Mouse (Mus musculus) liver, embryonic 16.5 days (tissue): ENCODE data around the gene Gpatch3. TPM values are rescaled to one million over a fixed set of nuclear protein-coding genes. Genes with fewer than 3 reads are reported as not detected.

Experiments used
- ATAC-seq: fragments of 200-750 bp; cut with Nextera tagmentation; 2 replicates; pipeline ENCODE4 v1.8.0; 2017; ENCODE audit warnings: low read depth, mild to moderate bottlenecking, moderate number of reproducible peaks, moderate library complexity
- H3K27ac ChIP-seq: fragments of 300-500 bp; sonication (generic); 2 replicates; pipeline ENCODE4 v1.5.1; 2014; ENCODE audit warnings: mild to moderate bottlenecking, low read length
- H3K27me3 ChIP-seq: fragments of 300-500 bp; sonication (generic); 2 replicates; pipeline ENCODE4 v1.6.1; 2014; ENCODE audit warnings: low read depth, low read length, mixed read lengths; ENCODE audit not compliant: control insufficient read depth, insufficient read depth
- H3K36me3 ChIP-seq: fragments of 300-500 bp; sonication (generic); 2 replicates; pipeline ENCODE4 v1.6.1; 2014; ENCODE audit warnings: mild to moderate bottlenecking; ENCODE audit not compliant: control insufficient read depth, insufficient read depth
- H3K4me1 ChIP-seq: fragments of 300-500 bp; sonication (generic); 2 replicates; pipeline ENCODE4 v1.6.1; 2014; ENCODE audit warnings: low read depth, low read length, mixed read lengths; ENCODE audit not compliant: control insufficient read depth
- H3K4me2 ChIP-seq: fragments of 300-500 bp; sonication (generic); 2 replicates; pipeline ENCODE4 v1.6.1; 2014; ENCODE audit warnings: low read depth, low read length, mixed read lengths
- H3K4me3 ChIP-seq: fragments of 300-500 bp; sonication (generic); 2 replicates; pipeline ENCODE4 v1.5.1; 2014; ENCODE audit warnings: low read depth, mild to moderate bottlenecking, low read length
- H3K9ac ChIP-seq: fragments of 300-500 bp; sonication (generic); 2 replicates; pipeline ENCODE4 v1.6.1; 2014; ENCODE audit warnings: low read depth, low read length
- H3K9me3 ChIP-seq: fragments of 300-500 bp; sonication (generic); replicated peaks from 2 replicates; pipeline ENCODE4 v1.6.1; 2016; ENCODE audit warnings: low read length; ENCODE audit not compliant: control insufficient read depth
- whole genome bisulfite sequencing: fragments of 180-500 bp; shearing (Covaris S2); extraction: QIAGEN DNeasy Blood & Tissue Kit; methylation state at CpG from one replicate; pipeline ENCODE4 v1.1.7; 2014; ENCODE audit not compliant: insufficient replicate concordance; 5-methylcytosine and 5-hydroxymethylcytosine counted together
- polyA plus RNA-seq: library from polyadenylated mRNA; unstranded; fragments of >200 nt; fragmentation: Nextera tagmentation; extraction: Ambion mirVana; gene quantifications from 2 replicates; pipeline ENCODE4 v1.2.1, GENCODE M21; 2015

Gene Gpatch3
- polyA plus RNA-seq, 1 experiment from 2014 or later: 2.9 TPM

DNA sequence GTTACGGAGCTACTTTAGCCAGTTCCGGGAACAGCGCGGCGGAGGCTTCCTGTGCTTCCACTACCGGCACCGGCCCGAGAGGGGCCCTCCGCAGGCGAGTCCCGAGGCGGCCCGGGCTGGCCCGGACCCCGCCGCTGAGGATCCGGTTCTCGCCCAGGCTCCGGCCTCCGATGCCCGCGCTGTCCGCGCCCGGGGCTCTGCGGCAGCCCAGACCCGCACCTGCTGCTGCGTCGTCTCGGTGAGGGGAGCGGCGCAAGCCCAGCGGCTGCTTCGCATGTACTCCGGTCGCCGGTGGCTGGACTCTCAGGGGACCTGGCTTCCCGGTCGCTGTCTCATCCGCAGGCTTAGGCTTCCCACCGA, 278 bp downstream of the Gpatch3 start:
- peaks cover 8% of the 10 kb centered on the region; the same call in 1 of the 2 replicates for H3K36me3 ChIP-seq
- no peaks in the 10 kb centered on the region for H3K9me3 ChIP-seq
- peak overlapping the region; percentile 87 for H3K9ac ChIP-seq
- peak overlapping the region; percentile 91 for H3K27ac ChIP-seq
- ATAC-seq: peak; percentile 41; the same call in 1 of the 2 replicates
- under 1% methylated on average over 41 of the region's 41 CpGs for WGBS
- H3K4me1 ChIP-seq: peaks cover 16% of the 10 kb centered on the region
- H3K4me2 ChIP-seq: peak overlapping the region; percentile 76
- H3K27me3 ChIP-seq: no peaks in the 10 kb centered on the region
- H3K4me3 ChIP-seq: peak overlapping the region; percentile 94

DNA sequence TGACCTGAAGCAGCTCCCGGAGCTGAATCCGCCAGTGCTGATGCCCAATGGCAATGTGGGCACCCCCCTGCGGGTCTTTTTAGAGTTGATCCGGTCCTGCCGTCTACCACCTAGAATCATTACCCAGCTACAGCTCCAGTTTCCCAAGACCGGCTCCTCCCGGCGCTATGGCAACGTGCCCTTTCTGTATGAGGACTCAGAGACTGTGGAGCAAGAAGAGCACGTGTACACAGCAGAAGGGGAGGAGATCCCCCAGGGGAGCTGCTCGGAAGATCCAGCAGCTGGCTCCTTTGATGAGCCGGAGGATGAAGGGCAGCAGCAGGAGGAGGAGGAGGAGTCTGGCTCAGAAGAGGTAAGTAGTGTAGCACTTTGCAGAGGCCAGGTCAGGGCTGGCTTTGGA, 3.4 kb downstream of the Gpatch3 start:
- no peaks in the 10 kb centered on the region for H3K9me3 ChIP-seq
- no peak overlapping the region for H3K27ac ChIP-seq
- 77% methylated on average over 12 of the region's 12 CpGs for WGBS
- no peak overlapping the region for H3K9ac ChIP-seq
- H3K4me1 ChIP-seq: peaks cover 16% of the 10 kb centered on the region
- H3K27me3 ChIP-seq: no peaks in the 10 kb centered on the region
- H3K36me3 ChIP-seq: peaks cover 14% of the 10 kb centered on the region; the same call in 1 of the 2 replicates
- no peak overlapping the region for H3K4me3 ChIP-seq
- no peak overlapping the region for H3K4me2 ChIP-seq
- no peak for ATAC-seq

- H3K9ac ChIP-seq: peak overlapping the region; percentile 83
- peaks cover 13% of the 10 kb centered on the region for H3K4me1 ChIP-seq
- H3K27me3 ChIP-seq: no peaks in the 10 kb centered on the region
- H3K36me3 ChIP-seq: peaks cover 16% of the 10 kb centered on the region; the same call in 1 of the 2 replicates
- H3K4me3 ChIP-seq: peak overlapping the region; percentile 85
- peak overlapping the region; percentile 72 for H3K27ac ChIP-seq
- 51% methylated on average over 6 of the region's 6 CpGs for WGBS
- peak; percentile 24 for ATAC-seq
- H3K4me2 ChIP-seq: peak overlapping the region; percentile 87
- no peaks in the 10 kb centered on the region for H3K9me3 ChIP-seq
Observed at GRCm38 (mm10) chr4:133583690-133584058, 9.1 kb downstream of the Gpatch3 start.

DNA sequence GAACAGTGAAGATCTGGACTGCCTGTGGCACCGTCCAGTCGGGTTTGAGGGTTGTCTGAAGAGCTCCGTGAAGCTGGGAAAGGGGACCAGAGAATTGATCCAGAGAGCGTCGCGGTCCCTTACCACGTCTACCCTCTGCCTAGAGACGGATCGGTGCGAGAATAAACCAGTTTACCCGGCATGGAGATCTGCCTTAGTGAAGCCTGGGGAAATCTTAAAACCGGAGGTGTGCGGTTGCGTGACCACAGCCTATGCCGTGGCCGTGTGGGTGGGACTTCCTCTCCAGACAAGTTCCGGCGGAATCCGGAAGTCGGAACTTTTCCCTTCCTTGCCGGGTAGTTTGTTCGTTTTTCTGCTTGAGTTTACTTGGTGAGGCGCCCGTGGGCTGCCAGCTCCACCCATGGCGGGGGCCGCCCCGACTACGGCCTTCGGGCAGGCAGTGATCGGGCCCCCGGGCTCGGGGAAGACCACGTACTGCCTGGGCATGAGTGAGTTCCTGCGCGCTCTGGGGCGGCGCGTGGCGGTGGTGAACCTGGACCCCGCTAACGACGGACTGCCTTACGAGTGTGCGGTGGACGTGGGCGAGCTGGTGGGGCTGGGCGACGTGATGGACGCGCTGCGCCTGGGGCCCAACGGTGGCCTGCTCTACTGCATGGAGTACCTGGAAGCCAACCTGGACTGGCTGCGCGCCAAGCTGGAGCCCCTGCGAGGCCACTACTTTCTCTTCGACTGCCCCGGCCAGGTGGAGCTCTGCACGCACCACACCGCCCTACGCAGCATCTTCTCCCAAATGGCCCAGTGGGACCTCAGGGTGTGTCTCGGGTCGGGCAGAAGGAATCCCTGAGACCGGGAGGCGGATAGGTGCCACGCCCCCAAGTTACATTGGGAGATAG, 9.8 kb downstream of the Gpatch3 start, which contains the start of gene Gpn2:
Gpn2 (plus strand) TSS at position 304 of the 893 bp plus-strand sequence.
- peak within 1 kb of the TSS; percentile 87 for H3K4me2 ChIP-seq
- peak within 1 kb of the TSS; percentile 85 for H3K4me3 ChIP-seq
- under 1% methylated on average over 65 of the region's 65 CpGs for WGBS
- H3K4me1 ChIP-seq: peaks cover 13% of the 10 kb centered on the region
- peak; percentile 81 for ATAC-seq
- H3K9ac ChIP-seq: peak within 1 kb of the TSS; percentile 83
- H3K27me3 ChIP-seq: no peaks in the 10 kb centered on the region
- H3K9me3 ChIP-seq: no peaks in the 10 kb centered on the region
- peak within 1 kb of the TSS; percentile 80 for H3K27ac ChIP-seq
- peaks cover 10% of the 10 kb centered on the region; the same call in 1 of the 2 replicates for H3K36me3 ChIP-seq

- no peaks in the 10 kb centered on the region for H3K27me3 ChIP-seq
- WGBS: 24% methylated on average over 7 of the region's 7 CpGs
Observed at GRCm38 (mm10) chr4:133592570-133592969, 18.0 kb downstream of the Gpatch3 start.

DNA sequence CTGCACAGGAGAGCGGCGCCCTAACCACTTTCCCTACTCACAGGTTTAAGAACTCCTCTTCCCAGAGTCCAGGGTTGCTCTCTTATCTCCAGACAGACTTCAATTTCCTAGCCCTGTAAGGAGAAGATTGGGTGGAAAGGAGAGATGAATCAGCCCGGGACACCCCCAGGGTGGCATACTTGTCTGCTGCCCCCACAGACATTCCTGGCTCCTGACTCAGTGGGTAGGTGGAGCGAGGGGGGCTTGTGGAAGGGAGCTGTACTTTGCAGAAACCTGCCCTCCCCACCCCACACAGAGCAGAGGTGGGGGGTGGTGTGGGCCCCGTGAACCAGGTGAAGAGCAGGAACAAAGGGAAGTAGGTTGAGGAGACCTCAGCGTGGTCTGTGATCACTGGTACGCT, 21.0 kb downstream of the Gpatch3 start:
- Histone ChIP-seq H3K4me3 (no peak overlapping the region), H3K27me3 (peaks cover 25% of the 10 kb centered on the region), H3K27ac (no peak overlapping the region), H3K4me1 (peaks cover 23% of the 10 kb centered on the region), H3K9me3 (no peaks in the 10 kb centered on the region), H3K4me2 (no peak overlapping the region), H3K9ac (no peak overlapping the region), H3K36me3 (0 out of 2 replicates have a peak, but pooled peaks cover 3% of the 10 kb centered on the region)
- no peak for ATAC-seq
- 56% methylated on average over 7 of the region's 7 CpGs for WGBS

More at GRCm38 (mm10) chr4:133592570-133592969, 18.0 kb downstream of the Gpatch3 start:
- H3K4me1 ChIP-seq: peaks cover 4% of the 10 kb centered on the region
- no peak overlapping the region for H3K27ac ChIP-seq
- ATAC-seq: no peak
- no peak overlapping the region for H3K4me3 ChIP-seq
- H3K4me2 ChIP-seq: no peak overlapping the region
- H3K9ac ChIP-seq: no peak overlapping the region
- 0 out of 2 replicates have a peak, but pooled peaks cover 6% of the 10 kb centered on the region for H3K36me3 ChIP-seq
- no peaks in the 10 kb centered on the region for H3K9me3 ChIP-seq

- Histone ChIP-seq H3K9ac (no peak overlapping the region), H3K4me2 (no peak overlapping the region), H3K4me1 (peaks cover 23% of the 10 kb centered on the region), H3K27ac (no peak overlapping the region), H3K9me3 (no peaks in the 10 kb centered on the region), H3K36me3 (no peaks in the 10 kb centered on the region), H3K4me3 (no peak overlapping the region), H3K27me3 (peaks cover 28% of the 10 kb centered on the region)
- WGBS: 50% methylated on average over 6 of the region's 6 CpGs
- ATAC-seq: no peak
Observed at GRCm38 (mm10) chr4:133596084-133596483, 21.5 kb downstream of the Gpatch3 start.

GRCm38 (mm10) chr4:133598616-133599015, 24.1 kb downstream of the Gpatch3 start:
- Histone ChIP-seq H3K4me3 (peak overlapping the region; percentile 69; the same call in 1 of the 2 replicates), H3K4me2 (peak overlapping the region; percentile 93), H3K27me3 (peaks cover 42% of the 10 kb centered on the region), H3K9ac (no peak overlapping the region), H3K9me3 (no peaks in the 10 kb centered on the region), H3K36me3 (no peaks in the 10 kb centered on the region), H3K27ac (no peak overlapping the region), H3K4me1 (peaks cover 27% of the 10 kb centered on the region)
- WGBS: 29% methylated on average over 4 of the region's 4 CpGs
- ATAC-seq: no peak

- 10% methylated on average over 7 of the region's 7 CpGs for WGBS
- H3K36me3 ChIP-seq: no peaks in the 10 kb centered on the region
- no peaks in the 10 kb centered on the region for H3K9me3 ChIP-seq
- peak overlapping the region; percentile 69 for H3K4me3 ChIP-seq
- peaks cover 27% of the 10 kb centered on the region for H3K4me1 ChIP-seq
- H3K9ac ChIP-seq: peak overlapping the region; percentile 63
- H3K27me3 ChIP-seq: peaks cover 42% of the 10 kb centered on the region
- H3K4me2 ChIP-seq: peak overlapping the region; percentile 93
- no peak overlapping the region for H3K27ac ChIP-seq
- ATAC-seq: no peak
Observed at GRCm38 (mm10) chr4:133599116-133599515, 24.6 kb downstream of the Gpatch3 start.
